Mouse (Mus musculus): ENCODE results near the gene Tlr6.

DNA sequence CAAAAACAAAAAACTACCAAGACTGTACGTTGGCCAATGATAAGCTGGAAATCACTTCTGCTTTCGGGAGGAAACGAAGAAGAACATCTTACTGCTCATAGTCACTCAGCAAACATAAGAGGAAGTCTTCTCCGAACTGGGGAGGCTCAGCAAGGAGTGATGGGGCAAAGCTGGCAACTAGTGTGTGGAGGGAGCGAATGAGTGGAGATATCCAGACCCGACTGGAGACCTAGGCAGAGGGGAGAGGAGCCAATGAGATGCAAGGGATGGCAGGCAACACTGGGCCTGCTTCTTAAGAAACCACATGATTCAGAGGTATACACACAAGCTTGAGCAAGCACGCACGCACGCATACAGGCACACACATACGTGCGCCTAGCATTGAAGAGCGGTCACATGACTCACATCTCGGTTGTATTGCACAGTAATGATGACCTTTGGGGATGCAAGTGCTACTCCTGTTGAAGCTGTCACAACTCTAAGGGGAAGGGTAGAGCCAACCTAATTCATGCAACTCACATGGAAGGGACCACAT is 1.0 kb upstream of the Tlr6 start:
- TF ChIP-seq CTCF (IDR thresholded peaks at IDR 0.05; ENCODE audit: control insufficient read depth, insufficient read depth, insufficient replicate concordance, low read depth, low read length) (no peak), POLR2A (IDR thresholded peaks at IDR 0.05; ENCODE audit: control insufficient read depth, low read depth, low read length) (no peak)

Measured in testis, adult 2 months (tissue).